Mouse (Mus musculus) limb, embryonic 14.5 days (tissue): ENCODE measurements around the gene Ppp2r3a. TPM values are rescaled to one million over a fixed set of nuclear protein-coding genes. Genes with fewer than 3 reads are reported as not detected.
A peak's percentile ranks its signal among the peaks of the same experiment; 100 is the strongest.

Experiments used
- ATAC-seq: fragments of 200-750 bp; cut with Nextera tagmentation; 2 replicates; pipeline ENCODE4 v1.8.0; 2017; ENCODE audit warnings: low read depth, moderate number of reproducible peaks, moderate TSS enrichment; ENCODE audit not compliant: low FRiP score
- DNase-seq: peaks from one replicate; pipeline ENCODE4 v3.0.0-alpha.2; 2015; ENCODE audit warnings: low spot score
- H3K27ac ChIP-seq: fragments of 300-500 bp; sonication (generic); replicated peaks from 2 replicates; pipeline ENCODE4 v1.5.1; 2014; ENCODE audit warnings: low read depth, mild to moderate bottlenecking, low read length, moderate library complexity, mixed read lengths
- H3K27me3 ChIP-seq: fragments of 300-500 bp; sonication (generic); 2 replicates; pipeline ENCODE4 v1.6.1; 2014; ENCODE audit warnings: low read length, mixed read lengths; ENCODE audit not compliant: control insufficient read depth, insufficient read depth
- H3K36me3 ChIP-seq: fragments of 300-500 bp; sonication (generic); 2 replicates; pipeline ENCODE4 v1.6.1; 2014; ENCODE audit warnings: mild to moderate bottlenecking, low read length, moderate library complexity, mixed read lengths; ENCODE audit not compliant: control insufficient read depth, insufficient read depth
- H3K4me1 ChIP-seq: fragments of 300-500 bp; sonication (generic); 2 replicates; pipeline ENCODE4 v1.6.1; 2014; ENCODE audit warnings: antibody characterized with exemption, low read length, mixed read lengths; ENCODE audit not compliant: control insufficient read depth, insufficient read depth
- H3K4me2 ChIP-seq: fragments of 300-500 bp; sonication (generic); replicated peaks from 2 replicates; pipeline ENCODE4 v1.6.1; 2014; ENCODE audit warnings: low read depth, mild to moderate bottlenecking, low read length, moderate library complexity; ENCODE audit not compliant: severe bottlenecking
- H3K4me3 ChIP-seq: fragments of 300-500 bp; sonication (generic); replicated peaks from 2 replicates; pipeline ENCODE4 v1.5.1; 2014; ENCODE audit warnings: low read length
- H3K9ac ChIP-seq: fragments of 300-500 bp; sonication (generic); 2 replicates; pipeline ENCODE4 v1.6.1; 2014; ENCODE audit warnings: mild to moderate bottlenecking, low read depth, low read length, moderate library complexity; ENCODE audit not compliant: severe bottlenecking
- H3K9me3 ChIP-seq: fragments of 300-500 bp; sonication (generic); 2 replicates; pipeline ENCODE4 v1.6.1; 2016; ENCODE audit warnings: low read length; ENCODE audit not compliant: control insufficient read depth
- POLR2A ChIP-seq: fragments of 200-500 bp; IDR thresholded peaks from 2 replicates; pipeline ENCODE4 v1.8.0; 2012; ENCODE audit warnings: inconsistent platforms, mild to moderate bottlenecking, moderate library complexity, borderline replicate concordance; ENCODE audit not compliant: insufficient read depth, insufficient read length; ENCODE audit errors: extremely low read depth
- WGBS: fragments of 180-500 bp; shearing (Covaris S2); extraction: QIAGEN DNeasy Blood & Tissue Kit; methylation state at CpG from one replicate; pipeline ENCODE4 v1.1.7; 2014; 5-methylcytosine and 5-hydroxymethylcytosine counted together
- polyA plus RNA-seq, 2 experiments: library from polyadenylated mRNA; depleted of rRNA in 1 of 2; stranded (reverse) in 1 of 2; unstranded in 1 of 2; fragments of >200 nt; fragmentation: Nextera tagmentation in 1 of 2; extraction: Ambion mirVana in 1 of 2; gene quantifications; 2 replicates each; pipeline versions ENCODE4 v1.2.1 to v1.2.3; 2012 to 2014

Ppp2r3a gene
- 17.2 and 18.0 TPM in 2 replicates for polyA plus RNA-seq (2012; rRNA removed)
- 22.0 and 23.2 TPM in 2 replicates for polyA plus RNA-seq (2014; fragmentation: Nextera tagmentation; extraction: Ambion mirVana)

GRCm38 (mm10) chr9:101251644-101252337, at the start of gene Ppp2r3a:
Ppp2r3a (minus strand) TSS chr9:101251795.
- Histone ChIP-seq H3K36me3 (no peaks in the 10 kb centered on the region), H3K27ac (peak within 1 kb of the TSS; percentile 98), H3K4me3 (peak within 1 kb of the TSS; percentile 79), H3K27me3 (no peaks in the 10 kb centered on the region), H3K9me3 (no peaks in the 10 kb centered on the region), H3K4me1 (peaks cover 13% of the 10 kb centered on the region), H3K9ac (peak within 1 kb of the TSS; percentile 86), H3K4me2 (peak within 1 kb of the TSS; percentile 52)
- peak; percentile 81; the same call in 1 of the 2 replicates for TF ChIP-seq POLR2A
- peak; percentile 94 for ATAC-seq
- peak; percentile 92 for DNase-seq
- WGBS: 2% methylated on average over 41 of the region's 50 CpGs

GRCm38 (mm10) chr9:101300441-101300935, 48.9 kb upstream of the Ppp2r3a start:
- no peak for ATAC-seq
- H3K9me3 ChIP-seq: no peaks in the 10 kb centered on the region
- WGBS: 80% methylated on average over 4 of the region's 4 CpGs

DNA sequence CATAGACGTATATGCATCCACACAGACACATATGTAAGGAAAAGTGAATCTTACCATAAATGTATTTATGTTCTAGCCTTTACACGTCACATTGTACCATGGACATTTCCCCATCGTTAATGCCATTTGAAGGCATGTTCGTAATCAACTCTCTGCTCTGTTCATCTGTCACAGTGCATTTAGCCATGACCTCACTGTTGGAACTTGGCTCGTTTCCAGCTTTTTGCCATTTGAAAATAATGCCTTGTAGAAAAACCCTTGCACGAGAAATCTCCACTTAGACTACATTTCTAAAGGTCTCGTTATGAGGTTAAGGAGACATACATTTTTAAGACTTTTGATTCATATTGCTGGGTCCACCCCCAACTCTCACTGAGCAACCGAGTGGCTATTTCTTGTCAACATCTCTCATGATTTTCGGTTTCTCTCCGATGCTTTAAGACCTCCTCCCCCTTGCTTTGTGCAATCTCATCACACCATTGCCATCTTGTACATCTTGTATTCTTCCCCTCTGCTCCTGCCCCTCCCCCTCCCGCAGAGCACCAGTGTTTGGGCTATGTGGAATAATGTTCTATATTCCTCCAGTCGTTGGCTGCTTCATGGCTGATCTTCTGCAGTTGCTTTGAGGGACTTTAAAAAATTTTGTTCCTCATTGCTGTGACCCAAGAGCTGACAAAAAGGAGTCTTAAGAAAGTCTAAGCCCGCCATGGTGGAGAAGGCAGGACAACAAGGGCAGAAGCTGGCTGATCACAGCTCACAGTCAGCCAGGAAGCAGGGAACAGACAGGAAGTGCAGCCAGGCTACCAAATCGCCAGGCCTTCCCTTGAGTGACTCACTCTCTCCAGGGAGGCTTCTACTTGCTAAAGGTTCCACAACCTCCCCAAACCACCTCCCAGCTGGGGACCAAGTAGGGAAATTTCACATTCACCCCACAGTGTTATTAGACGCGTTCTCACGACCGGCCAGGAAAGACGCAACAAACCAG, 40.4 kb upstream of the Ppp2r3a start:
- DNase-seq (no peak), ATAC-seq (no peak)
- Histone ChIP-seq H3K4me2 (no peak overlapping the region), H3K9ac (no peak overlapping the region), H3K27ac (no peak overlapping the region), H3K4me3 (no peak overlapping the region), H3K27me3 (no peaks in the 10 kb centered on the region), H3K4me1 (0 out of 2 replicates have a peak, but pooled peaks cover 4% of the 10 kb centered on the region), H3K36me3 (no peaks in the 10 kb centered on the region), H3K9me3 (no peaks in the 10 kb centered on the region)
- TF ChIP-seq POLR2A: no peak
- 74% methylated on average over 19 of the region's 19 CpGs for WGBS

More at GRCm38 (mm10) chr9:101300441-101300935, 48.9 kb upstream of the Ppp2r3a start:
- no peaks in the 10 kb centered on the region for H3K36me3 ChIP-seq
- H3K27ac ChIP-seq: no peak overlapping the region
- H3K4me1 ChIP-seq: no peaks in the 10 kb centered on the region
- TF ChIP-seq POLR2A: no peak
- H3K9ac ChIP-seq: no peak overlapping the region
- H3K4me2 ChIP-seq: no peak overlapping the region
- DNase-seq: no peak
- H3K4me3 ChIP-seq: no peak overlapping the region
- H3K27me3 ChIP-seq: no peaks in the 10 kb centered on the region

- Histone ChIP-seq H3K27me3 (no peaks in the 10 kb centered on the region), H3K4me3 (no peak overlapping the region), H3K9me3 (no peaks in the 10 kb centered on the region), H3K4me2 (no peak overlapping the region), H3K36me3 (no peaks in the 10 kb centered on the region), H3K9ac (no peak overlapping the region), H3K27ac (no peak overlapping the region), H3K4me1 (0 out of 2 replicates have a peak, but pooled peaks cover 4% of the 10 kb centered on the region)
- ATAC-seq: no peak
- DNase-seq: no peak
- 78% methylated on average over 1 of the region's 1 CpGs for WGBS
- no peak for TF ChIP-seq POLR2A
Observed at GRCm38 (mm10) chr9:101290876-101291275, 39.3 kb upstream of the Ppp2r3a start.

DNA sequence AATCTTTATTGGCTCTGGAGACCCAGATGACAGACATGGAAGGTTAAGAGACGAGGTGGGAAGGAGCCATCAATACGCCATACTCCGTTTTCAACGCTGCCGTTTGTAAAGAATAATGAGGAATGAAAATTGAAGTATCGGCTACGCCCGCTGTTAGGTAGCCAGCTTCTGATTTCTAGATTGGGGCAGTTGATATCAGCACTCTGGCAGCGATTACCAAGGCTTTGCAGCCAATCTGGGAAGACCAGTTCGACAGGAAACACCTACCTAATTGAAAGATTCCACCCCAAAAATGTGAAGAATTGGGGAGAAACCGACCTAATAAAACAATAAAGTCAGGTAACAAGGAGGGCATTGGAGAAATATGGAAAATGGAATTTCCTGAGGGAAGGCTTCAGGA, 38.2 kb upstream of the Ppp2r3a start:
- no peak overlapping the region for H3K27ac ChIP-seq
- H3K4me3 ChIP-seq: no peak overlapping the region
- H3K9ac ChIP-seq: no peak overlapping the region
- H3K4me2 ChIP-seq: no peak overlapping the region
- ATAC-seq (no peak), DNase-seq (no peak)
- no peak for TF ChIP-seq POLR2A
- H3K36me3 ChIP-seq: no peaks in the 10 kb centered on the region
- H3K27me3 ChIP-seq: no peaks in the 10 kb centered on the region
- 69% methylated on average over 11 of the region's 11 CpGs for WGBS
- 0 out of 2 replicates have a peak, but pooled peaks cover 4% of the 10 kb centered on the region for H3K4me1 ChIP-seq
- H3K9me3 ChIP-seq: no peaks in the 10 kb centered on the region
